Mouse (Mus musculus) ES-Bruce4 (cell line): Measurements from ENCODE around the gene Glce.

Source experiments
- CTCF ChIP-seq: IDR thresholded peaks from one replicate; pipeline ENCODE4 v1.8.1; 2011; ENCODE audit warnings: low read depth, low read length
- EP300 ChIP-seq: IDR thresholded peaks from 2 replicates; pipeline ENCODE4 v1.6.1; 2011; ENCODE audit warnings: low read depth, low read length; ENCODE audit not compliant: insufficient read depth
- POLR2A ChIP-seq: IDR thresholded peaks from one replicate; pipeline ENCODE4 v1.8.1; 2011; ENCODE audit warnings: low read length; ENCODE audit not compliant: insufficient read depth

DNA sequence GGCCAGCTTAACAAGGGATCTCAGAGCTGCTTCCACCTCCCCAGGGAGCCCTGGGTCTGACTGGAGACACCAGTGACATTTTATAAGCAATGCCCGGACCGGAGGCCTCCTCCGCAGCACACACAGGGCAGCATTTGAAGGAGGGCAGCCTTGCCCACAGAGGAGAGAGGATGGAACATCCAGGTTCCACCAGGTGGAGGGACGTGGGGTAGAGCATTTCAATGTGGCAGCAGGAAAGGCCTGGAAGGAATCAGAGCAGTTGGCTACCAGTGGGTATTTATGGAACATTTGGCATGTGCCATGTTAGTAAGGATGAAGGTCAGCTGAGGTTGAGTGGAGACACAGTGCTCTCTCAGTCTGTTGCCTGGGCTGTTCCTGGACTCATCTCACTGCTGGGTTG lies 36.3 kb upstream of the Glce start:
- TF ChIP-seq CTCF (no peak), POLR2A (no peak), EP300 (no peak)
